Mouse (Mus musculus) CH12.LX (cell line): ENCODE measurements around the gene Opcml. TPM values are rescaled to one million over a fixed set of nuclear protein-coding genes. Genes with fewer than 3 reads are reported as not detected.

ENCODE experiments used
- DNase-seq: peaks from one replicate; pipeline ENCODE4 v3.0.0-alpha.2; 2013; ENCODE audit errors: extremely low read depth
- H3K27ac ChIP-seq: 2 replicates; pipeline ENCODE4 v1.5.1; 2012; ENCODE audit warnings: low read depth, mild to moderate bottlenecking, control low read depth, moderate library complexity; ENCODE audit not compliant: insufficient read depth
- H3K27me3 ChIP-seq: replicated peaks from 2 replicates; pipeline ENCODE3; 2012; ENCODE audit warnings: inconsistent platforms
- H3K36me3 ChIP-seq, 2 experiments: replicated peaks in 1 of 2; 2 replicates each; pipeline versions ENCODE3 to v1.6.1; 2012; ENCODE audit warnings: inconsistent platforms in 1 of 2, low read length in 1 of 2, mild to moderate bottlenecking in 1 of 2, mixed read lengths in 1 of 2, moderate library complexity in 1 of 2; ENCODE audit not compliant: control insufficient read depth in 1 of 2, insufficient read depth in 1 of 2
- H3K4me1 ChIP-seq, 2 experiments: 2 replicates each; pipeline ENCODE4 v1.6.1; 2012; ENCODE audit warnings: inconsistent platforms in 1 of 2, moderate library complexity in 1 of 2; ENCODE audit not compliant: insufficient read depth in 2 of 2, control insufficient read depth in 1 of 2
- H3K4me2 ChIP-seq: 2 replicates; pipeline ENCODE4 v1.6.1; 2012; ENCODE audit warnings: low read depth, mild to moderate bottlenecking, control low read depth; ENCODE audit not compliant: poor library complexity, insufficient read depth, severe bottlenecking
- H3K4me3 ChIP-seq, 3 experiments: fragments of 150-350 bp in 1 of 3; sonication (generic) in 1 of 3; replicated peaks in 1 of 3; 2 replicates each; pipeline versions ENCODE3 to v1.5.1; 2011 to 2012; ENCODE audit warnings: low read depth in 2 of 3, low read length in 2 of 3, mild to moderate bottlenecking in 2 of 3, moderate library complexity in 2 of 3, control low read depth in 1 of 3, improper control_type of control experiment in 1 of 3, inconsistent platforms in 1 of 3, mixed read lengths in 1 of 3; ENCODE audit not compliant: poor library complexity in 1 of 3
- H3K79me2 ChIP-seq: replicated peaks from 2 replicates; pipeline ENCODE4 v1.6.1; 2012; ENCODE audit warnings: mild to moderate bottlenecking, moderate library complexity; ENCODE audit not compliant: control insufficient read depth, poor library complexity, insufficient read depth, severe bottlenecking; ENCODE audit errors: extremely low read depth
- H3K9ac ChIP-seq: 2 replicates; pipeline ENCODE4 v1.6.1; 2012; ENCODE audit warnings: low read depth, mild to moderate bottlenecking, control low read depth, moderate library complexity; ENCODE audit not compliant: insufficient read depth
- H3K9me3 ChIP-seq: replicated peaks from 2 replicates; pipeline ENCODE3; 2012; ENCODE audit warnings: low read length, inconsistent platforms, mixed read lengths
- BHLHE40 ChIP-seq: IDR thresholded peaks from 2 replicates; pipeline ENCODE4 v1.6.1; 2011; ENCODE audit warnings: mild to moderate bottlenecking, low read depth, low read length, improper control_type of control experiment
- CHD2 ChIP-seq: IDR thresholded peaks from 2 replicates; pipeline ENCODE4 v1.6.1; 2011; ENCODE audit warnings: low read length, improper control_type of control experiment
- ELF1 ChIP-seq: IDR thresholded peaks from 2 replicates; pipeline ENCODE4 v1.6.1; 2014; ENCODE audit warnings: low read depth, mild to moderate bottlenecking, inconsistent platforms, low read length, improper control_type of control experiment
- GABPA ChIP-seq: IDR thresholded peaks from 2 replicates; pipeline ENCODE4 v1.6.1; 2012; ENCODE audit warnings: low read depth, low read length, improper control_type of control experiment, inconsistent platforms; ENCODE audit not compliant: insufficient replicate concordance
- IRF4 ChIP-seq: IDR thresholded peaks from 2 replicates; pipeline ENCODE4 v1.6.1; 2014; ENCODE audit warnings: low read depth, mild to moderate bottlenecking, inconsistent platforms, low read length, improper control_type of control experiment
- JUND ChIP-seq: conservative IDR thresholded peaks from 2 replicates; pipeline ENCODE4 v1.6.1; 2011; ENCODE audit warnings: low read depth, low read length, improper control_type of control experiment
- KAT2A ChIP-seq: IDR thresholded peaks from 2 replicates; pipeline ENCODE4 v1.6.1; 2012; ENCODE audit warnings: low read length, improper control_type of control experiment, inconsistent platforms; ENCODE audit not compliant: insufficient replicate concordance
- MXI1 ChIP-seq: IDR thresholded peaks from 2 replicates; pipeline ENCODE4 v1.6.1; 2011; ENCODE audit warnings: mild to moderate bottlenecking, low read depth, low read length, improper control_type of control experiment
- NELFE ChIP-seq: IDR thresholded peaks from 2 replicates; pipeline ENCODE4 v1.6.1; 2011; ENCODE audit warnings: low read depth, low read length, improper control_type of control experiment
- NRF1 ChIP-seq: IDR thresholded peaks from 2 replicates; pipeline ENCODE4 v1.6.1; 2014; ENCODE audit warnings: low read depth, mild to moderate bottlenecking, inconsistent platforms, low read length, improper control_type of control experiment, moderate library complexity
- PAX5 ChIP-seq: IDR thresholded peaks from 2 replicates; pipeline ENCODE4 v1.6.1; 2012; ENCODE audit warnings: low read length, inconsistent platforms, mixed read lengths
- POLR2A ChIP-seq: IDR thresholded peaks from 2 replicates; pipeline ENCODE4 v1.6.1; 2011; ENCODE audit warnings: low read depth, mild to moderate bottlenecking, improper control_type of control experiment, low read length
- SIN3A ChIP-seq: IDR thresholded peaks from 2 replicates; pipeline ENCODE4 v1.6.1; 2012; ENCODE audit warnings: low read length, improper control_type of control experiment, inconsistent platforms
- SMC3 ChIP-seq: IDR thresholded peaks from 2 replicates; pipeline ENCODE4 v1.6.1; 2011; ENCODE audit warnings: low read depth, low read length, improper control_type of control experiment
- USF1 ChIP-seq: IDR thresholded peaks from 2 replicates; pipeline ENCODE4 v1.6.1; 2014; ENCODE audit warnings: low read depth, mild to moderate bottlenecking, inconsistent platforms, low read length, improper control_type of control experiment
- ZKSCAN1 ChIP-seq: IDR thresholded peaks from 2 replicates; pipeline ENCODE4 v1.6.1; 2012; ENCODE audit warnings: low read depth, inconsistent platforms, low read length, improper control_type of control experiment, borderline replicate concordance
- ZNF384 ChIP-seq: IDR thresholded peaks from 2 replicates; pipeline ENCODE4 v1.6.1; 2012; ENCODE audit warnings: low read depth, low read length, improper control_type of control experiment, inconsistent platforms
- dilution Hi-C: fragments of 300-500 bp; cut with MboI; formaldehyde crosslinking; loops from 2 replicates; pipeline ENCODE4 v1.14.3; 2020; ENCODE audit warnings: low sequenced_read_pairs; ENCODE audit not compliant: extremely low pct_unique_long_range_greater_than_20kb, extremely low pct_ligation_motif_present
- in situ Hi-C: fragments of 300-500 bp; cut with MboI; formaldehyde crosslinking; loops from 3 replicates; pipeline ENCODE4 v1.14.3; 2019; ENCODE audit warnings: low sequenced_read_pairs, low pct_ligation_motif_present, low pct_unique_long_range_greater_than_20kb, mixed read lengths
- polyA plus RNA-seq: library from polyadenylated mRNA; unstranded; fragments of >175 nt; gene quantifications from 2 replicates; pipeline ENCODE4 v1.2.1, GENCODE M21; 2012; ENCODE audit warnings: low read depth; ENCODE audit not compliant: insufficient read length
- total RNA-seq, 2 experiments: library from RNA; depleted of rRNA; stranded (reverse); fragments of 300-350 nt in 1 of 2; fragments of >200 nt in 1 of 2; gene quantifications; 2 replicates each; pipeline ENCODE4 v1.2.3; 2012 to 2014

The Opcml gene
- total and polyA plus RNA-seq, 3 experiments = 0.34 to 0.60 TPM; not detected in 1

DNA sequence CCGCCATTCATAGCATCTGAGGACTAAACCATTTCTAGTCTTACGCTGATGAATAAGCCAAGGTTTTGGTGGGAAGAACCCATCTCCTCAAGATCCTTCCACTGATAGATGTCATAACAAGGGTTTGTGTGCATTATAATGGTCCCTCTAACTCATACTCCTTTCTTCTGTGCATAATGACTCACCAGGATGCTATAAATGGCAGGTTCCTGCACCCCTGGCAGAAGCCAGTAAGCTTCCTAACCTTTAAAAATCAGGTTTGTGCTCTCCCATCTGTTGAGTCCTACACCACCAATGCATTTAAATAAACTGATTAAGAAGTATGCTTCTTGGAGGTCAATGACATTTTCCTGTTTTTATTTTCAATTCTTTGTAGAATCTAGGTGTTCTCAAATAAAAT is 929.6 kb downstream of the Opcml start:
- dilution Hi-C loops = no loop called here
- Histone ChIP-seq H3K9ac (no peak overlapping the region), H3K9me3 (peaks cover 11% of the 10 kb centered on the region), H3K4me3 (no peak overlapping the region), H3K4me2 (no peak overlapping the region), H3K4me1 (no peaks in the 10 kb centered on the region), H3K27ac (no peak overlapping the region), H3K36me3 (no peaks in the 10 kb centered on the region), H3K27me3 (no peaks in the 10 kb centered on the region), H3K79me2 (no peaks in the 10 kb centered on the region)
- TF ChIP-seq SMC3 (no peak), USF1 (no peak), NELFE (no peak), POLR2A (no peak), JUND (no peak), ZNF384 (no peak), IRF4 (no peak), ZKSCAN1 (no peak), PAX5 (no peak), ELF1 (no peak)
- no peak for DNase-seq
- in situ Hi-C loops = no loop called here

DNA sequence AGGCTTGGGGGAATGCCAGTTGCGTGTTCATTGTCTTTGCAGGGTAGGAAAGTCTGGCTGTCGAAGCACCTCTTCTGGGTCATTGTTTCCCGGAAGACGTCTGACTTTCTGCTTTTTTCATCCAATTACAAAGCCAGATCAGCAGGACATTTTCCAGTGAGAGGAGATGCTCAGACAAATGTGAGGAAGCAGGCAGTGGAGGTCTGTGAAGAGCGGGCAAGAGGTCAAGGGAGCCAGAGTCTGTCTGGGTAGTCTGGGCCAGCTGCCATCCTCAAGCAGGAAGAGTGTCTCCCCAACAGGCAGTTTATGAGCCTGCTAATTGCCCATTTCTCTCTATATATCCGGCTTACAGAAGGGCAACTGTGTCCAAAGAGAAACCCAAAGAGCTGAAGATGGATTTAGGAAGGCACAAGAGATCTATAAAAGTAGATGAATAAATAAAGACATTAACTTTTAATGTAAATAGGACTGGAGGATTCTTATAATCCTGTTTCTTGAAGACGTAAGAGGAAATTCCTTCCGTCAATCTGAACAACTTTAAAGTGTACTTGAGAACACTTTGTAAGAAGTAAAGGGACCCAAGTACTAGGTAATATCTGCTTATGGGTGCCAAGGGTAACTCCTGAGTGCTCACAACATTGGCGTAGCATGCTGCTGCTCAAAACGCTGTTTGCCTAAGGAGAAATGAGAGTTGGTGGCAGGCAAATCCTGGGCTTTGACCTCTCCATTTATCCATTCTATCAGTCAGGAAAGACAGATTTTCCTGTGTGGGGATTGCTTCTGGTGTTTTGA is 941.4 kb downstream of the Opcml start:
- Histone ChIP-seq H3K9ac (no peak overlapping the region), H3K4me3 (no peak overlapping the region), H3K27ac (no peak overlapping the region), H3K4me2 (no peak overlapping the region), H3K36me3 (no peaks in the 10 kb centered on the region), H3K9me3 (peaks cover 6% of the 10 kb centered on the region), H3K79me2 (no peaks in the 10 kb centered on the region), H3K4me1 (no peaks in the 10 kb centered on the region)
- dilution Hi-C loops = no loop called here
- no peak for DNase-seq
- TF ChIP-seq ZKSCAN1 = no peak
- no peak for TF ChIP-seq KAT2A
- no peak for TF ChIP-seq POLR2A
- no peak for TF ChIP-seq MXI1
- no peak for TF ChIP-seq IRF4
- no peak for TF ChIP-seq GABPA
- no peak for TF ChIP-seq JUND
- TF ChIP-seq BHLHE40 = no peak
- no peak for TF ChIP-seq USF1
- no peak for TF ChIP-seq PAX5
- TF ChIP-seq NRF1 = no peak
- TF ChIP-seq CHD2 = no peak
- TF ChIP-seq ZNF384 = no peak
- TF ChIP-seq SIN3A = no peak
- TF ChIP-seq, all 38 proteins: peak for 0
- no peaks in the 10 kb centered on the region for H3K27me3 ChIP-seq
- in situ Hi-C loops = no loop called here
